Mouse (Mus musculus): ENCODE results near the gene Trim46. TPM values are rescaled to one million over a fixed set of nuclear protein-coding genes. Genes with fewer than 3 reads are reported as not detected.
A peak's percentile ranks its signal among the peaks of the same experiment; 100 is the strongest.
"Not testable (repeated sequence)": the region's sequence is repeated elsewhere in the genome, so short reads cannot be mapped to it uniquely, and the experiment has no call there.

The Trim46 gene
- polyA plus RNA-seq, 1 experiment, result not detected

- H3K27ac ChIP-seq (ENCODE audit: insufficient read depth, low read depth, low read length), result peak overlapping the region; percentile 92
- TF ChIP-seq CTCF (IDR thresholded peaks at IDR 0.05; ENCODE audit: insufficient read depth, low read depth, low read length), result no peak
- TF ChIP-seq POLR2A (IDR thresholded peaks at IDR 0.05; ENCODE audit: insufficient read depth, low read depth, low read length), result no peak
- WGBS, result 34% methylated on average over 12 of the region's 12 CpGs
- peaks cover 52% of the 10 kb centered on the region for H3K4me1 ChIP-seq (ENCODE audit: control insufficient read depth, insufficient read depth, low read length)
- H3K4me3 ChIP-seq (ENCODE audit: insufficient read depth, low read depth, low read length), result peak overlapping the region; percentile 45
These were observed 20.7 kb downstream of the Trim46 start for GRCm38 (mm10) chr3:89225321-89225815.

- Histone ChIP-seq H3K4me3 (ENCODE audit: insufficient read depth, low read depth, low read length) (peak overlapping the region; percentile 45), H3K4me1 (ENCODE audit: control insufficient read depth, insufficient read depth, low read length) (peaks cover 52% of the 10 kb centered on the region), H3K27ac (ENCODE audit: insufficient read depth, low read depth, low read length) (peak overlapping the region; percentile 92)
- TF ChIP-seq POLR2A (IDR thresholded peaks at IDR 0.05; ENCODE audit: insufficient read depth, low read depth, low read length), result no peak
- no peak for TF ChIP-seq CTCF (IDR thresholded peaks at IDR 0.05; ENCODE audit: insufficient read depth, low read depth, low read length)
- WGBS, result 44% methylated on average over 11 of the region's 11 CpGs
These were observed 21.3 kb downstream of the Trim46 start for GRCm38 (mm10) chr3:89224796-89225195.

- no peak for TF ChIP-seq CTCF (IDR thresholded peaks at IDR 0.05; ENCODE audit: insufficient read depth, low read depth, low read length)
- TF ChIP-seq POLR2A (IDR thresholded peaks at IDR 0.05; ENCODE audit: insufficient read depth, low read depth, low read length), result no peak
- H3K4me3 ChIP-seq (ENCODE audit: insufficient read depth, low read depth, low read length), result no peak overlapping the region
- WGBS, result 70% methylated on average over 5 of the region's 5 CpGs
- H3K4me1 ChIP-seq (ENCODE audit: control insufficient read depth, insufficient read depth, low read length), result peaks cover 32% of the 10 kb centered on the region
- no peak overlapping the region for H3K27ac ChIP-seq (ENCODE audit: insufficient read depth, low read depth, low read length)
These were observed 24.9 kb downstream of the Trim46 start for GRCm38 (mm10) chr3:89221167-89221566.

- H3K4me1 ChIP-seq (ENCODE audit: control insufficient read depth, insufficient read depth, low read length), result peaks cover 25% of the 10 kb centered on the region
- no peak overlapping the region for H3K4me3 ChIP-seq (ENCODE audit: insufficient read depth, low read depth, low read length)
- TF ChIP-seq CTCF (IDR thresholded peaks at IDR 0.05; ENCODE audit: insufficient read depth, low read depth, low read length), result no peak
- TF ChIP-seq POLR2A (IDR thresholded peaks at IDR 0.05; ENCODE audit: insufficient read depth, low read depth, low read length), result no peak
- 62% methylated on average over 8 of the region's 8 CpGs for WGBS
- no peak overlapping the region for H3K27ac ChIP-seq (ENCODE audit: insufficient read depth, low read depth, low read length)
These were observed 26.6 kb downstream of the Trim46 start for GRCm38 (mm10) chr3:89219546-89219945.

GRCm38 (mm10) chr3:89218271-89218670 lies 27.8 kb downstream of the Trim46 start:
- no peak for TF ChIP-seq CTCF (IDR thresholded peaks at IDR 0.05; ENCODE audit: insufficient read depth, low read depth, low read length)
- no peak for TF ChIP-seq POLR2A (IDR thresholded peaks at IDR 0.05; ENCODE audit: insufficient read depth, low read depth, low read length)
- Histone ChIP-seq H3K4me3 (ENCODE audit: insufficient read depth, low read depth, low read length) (no peak overlapping the region), H3K27ac (ENCODE audit: insufficient read depth, low read depth, low read length) (no peak overlapping the region), H3K4me1 (ENCODE audit: control insufficient read depth, insufficient read depth, low read length) (peaks cover 14% of the 10 kb centered on the region)
- 51% methylated on average over 1 of the region's 1 CpGs for WGBS

GRCm38 (mm10) chr3:89216407-89216806 lies 29.7 kb downstream of the Trim46 start:
- not testable (repeated sequence) for H3K27ac ChIP-seq (ENCODE audit: insufficient read depth, low read depth, low read length)
- 61% methylated on average over 7 of the region's 7 CpGs for WGBS

GRCm38 (mm10) chr3:89215853-89216252 lies 30.3 kb downstream of the Trim46 start:
- 1% methylated on average over 6 of the region's 6 CpGs for WGBS
- no peak overlapping the region for H3K4me3 ChIP-seq (ENCODE audit: insufficient read depth, low read depth, low read length)
- TF ChIP-seq POLR2A (IDR thresholded peaks at IDR 0.05; ENCODE audit: insufficient read depth, low read depth, low read length) (no peak), CTCF (IDR thresholded peaks at IDR 0.05; ENCODE audit: insufficient read depth, low read depth, low read length) (peak; percentile 42; the same call in 1 of the 2 replicates)
- peaks cover 9% of the 10 kb centered on the region for H3K4me1 ChIP-seq (ENCODE audit: control insufficient read depth, insufficient read depth, low read length)
- no peak overlapping the region for H3K27ac ChIP-seq (ENCODE audit: insufficient read depth, low read depth, low read length)

More at GRCm38 (mm10) chr3:89216407-89216806, 29.7 kb downstream of the Trim46 start:
- not testable (repeated sequence) for H3K4me1 ChIP-seq (ENCODE audit: control insufficient read depth, insufficient read depth, low read length); H3K4me3 ChIP-seq (ENCODE audit: insufficient read depth, low read depth, low read length)

- H3K27ac ChIP-seq (ENCODE audit: insufficient read depth, low read depth, low read length), result peak within 1 kb of the TSS; percentile 48
- peaks cover 9% of the 10 kb centered on the region for H3K4me1 ChIP-seq (ENCODE audit: control insufficient read depth, insufficient read depth, low read length)
- TF ChIP-seq POLR2A (IDR thresholded peaks at IDR 0.05; ENCODE audit: insufficient read depth, low read depth, low read length) (no peak), CTCF (IDR thresholded peaks at IDR 0.05; ENCODE audit: insufficient read depth, low read depth, low read length) (no peak)
- WGBS, result 1% methylated on average over 19 of the region's 19 CpGs
- H3K4me3 ChIP-seq (ENCODE audit: insufficient read depth, low read depth, low read length), result peak within 1 kb of the TSS; percentile 76
These were observed 31.3 kb downstream of the Trim46 start, which contains the start of gene Thbs3 for GRCm38 (mm10) chr3:89214681-89215411. Gene Thbs3 (plus strand): TSS chr3:89215180.

GRCm38 (mm10) chr3:89213803-89214530 lies 32.1 kb downstream of the Trim46 start:
- WGBS, result under 1% methylated on average over 69 of the region's 69 CpGs
- H3K27ac ChIP-seq (ENCODE audit: insufficient read depth, low read depth, low read length), result peak overlapping the region; percentile 48
- peak overlapping the region; percentile 76 for H3K4me3 ChIP-seq (ENCODE audit: insufficient read depth, low read depth, low read length)
- peaks cover 9% of the 10 kb centered on the region for H3K4me1 ChIP-seq (ENCODE audit: control insufficient read depth, insufficient read depth, low read length)
- peak; percentile 52 for TF ChIP-seq POLR2A (IDR thresholded peaks at IDR 0.05; ENCODE audit: insufficient read depth, low read depth, low read length)
- no peak for TF ChIP-seq CTCF (IDR thresholded peaks at IDR 0.05; ENCODE audit: insufficient read depth, low read depth, low read length)

Data from olfactory bulb, adult 2 months (tissue).